Mouse (Mus musculus) brain, adult 10 weeks (tissue): ENCODE data around the gene Phlda1. TPM values are rescaled to one million over a fixed set of nuclear protein-coding genes. Genes with fewer than 3 reads are reported as not detected.

Source experiments
- polyA plus RNA-seq: library from polyadenylated mRNA; stranded (reverse); fragments of 350-450 nt; fragmentation: Illumina TruSeq; extraction: RNeasy Lipid Tissue Mini Kit (QIAGEN cat#74804); gene quantifications from one replicate; pipeline ENCODE4 v1.2.3, GENCODE M21; 2015; ENCODE audit warnings: low read depth, low replicate concordance

Gene Phlda1
- polyA plus RNA-seq: 19.5 TPM

GRCm38 (mm10) chr10:111506101-111506925, at the start of gene Phlda1:
Gene Phlda1 (plus strand): TSS chr10:111506286.

GRCm38 (mm10) chr10:111472686-111473510, 33.2 kb upstream of the Phlda1 start, which contains the start of gene Nap1l1:
Gene Nap1l1 (plus strand): TSS chr10:111473223.

Other genes with a start within 250 kb of the Phlda1 start
- 6.2 TPM for gene Bbs10, start 207.6 kb upstream of the Phlda1 start, polyA plus RNA-seq
- gene Nap1l1, start 33.1 kb upstream of the Phlda1 start, polyA plus RNA-seq: 320 TPM